Mouse (Mus musculus) bone marrow, adult 2 months (tissue): Measurements from ENCODE around the gene Nle1. TPM values are rescaled to one million over a fixed set of nuclear protein-coding genes. Genes with fewer than 3 reads are reported as not detected.

Experiments used
- H3K27ac ChIP-seq: fragments of 200-500 bp; 2 replicates; pipeline ENCODE4 v1.5.1; 2012; ENCODE audit warnings: low read depth, mild to moderate bottlenecking, control low read depth, inconsistent platforms, low read length; ENCODE audit not compliant: control insufficient read depth, poor library complexity, insufficient read depth
- H3K4me1 ChIP-seq: fragments of 200-500 bp; 2 replicates; pipeline ENCODE4 v1.6.1; 2011; ENCODE audit warnings: low read length; ENCODE audit not compliant: control insufficient read depth, insufficient read depth
- H3K4me3 ChIP-seq: fragments of 200-500 bp; replicated peaks from 2 replicates; pipeline ENCODE3; 2011; ENCODE audit warnings: mild to moderate bottlenecking, low read depth, low read length, control low read depth; ENCODE audit not compliant: control insufficient read depth
- CTCF ChIP-seq: fragments of 200-500 bp; IDR thresholded peaks from 2 replicates; pipeline ENCODE4 v1.5.1; 2011; ENCODE audit warnings: low read length, control low read depth; ENCODE audit not compliant: control insufficient read depth, insufficient read depth
- POLR2A ChIP-seq: fragments of 200-500 bp; IDR thresholded peaks from 2 replicates; pipeline ENCODE4 v1.6.1; 2011; ENCODE audit warnings: low read depth, mild to moderate bottlenecking, control low read depth, low read length, borderline replicate concordance; ENCODE audit not compliant: control insufficient read depth
- WGBS: fragments of 180-500 bp; shearing (Covaris S2); methylation state at CpG from one replicate; pipeline ENCODE4 v1.1.7; 2018; 5-methylcytosine and 5-hydroxymethylcytosine counted together
- polyA plus RNA-seq: library from polyadenylated mRNA; stranded (reverse); fragments of >200 nt; gene quantifications from 2 replicates; pipeline ENCODE4 v1.2.4, GENCODE M21; 2011; ENCODE audit warnings: low replicate concordance; ENCODE audit not compliant: missing spikeins, insufficient read depth, insufficient read length

The Nle1 gene
- polyA plus RNA-seq, 1 experiment: 33.6 TPM

DNA sequence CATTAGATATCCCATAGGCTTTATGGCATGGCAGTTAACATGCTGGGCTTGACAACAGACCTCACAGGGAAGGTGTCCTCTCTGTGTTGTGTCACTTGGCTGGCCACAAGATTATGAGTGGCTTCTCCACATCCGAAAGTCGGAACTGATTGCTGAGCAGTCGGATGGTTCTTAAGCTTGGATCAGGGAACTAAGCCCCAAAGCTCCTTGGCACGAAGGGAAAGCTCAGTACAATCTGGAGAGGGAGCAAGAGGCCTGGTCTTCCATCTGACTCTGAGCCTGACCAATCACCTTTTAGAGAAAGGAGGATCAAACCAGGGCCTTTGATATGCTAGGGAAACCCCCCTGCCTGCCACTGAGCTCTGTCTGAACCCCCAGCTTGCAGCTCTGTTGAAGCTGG is 13.5 kb upstream of the Nle1 start:
- H3K4me3 ChIP-seq: no peak overlapping the region
- H3K27ac ChIP-seq: no peak overlapping the region
- WGBS: 86% methylated on average over 4 of the region's 4 CpGs
- no peaks in the 10 kb centered on the region for H3K4me1 ChIP-seq
- TF ChIP-seq CTCF (no peak), POLR2A (no peak)

DNA sequence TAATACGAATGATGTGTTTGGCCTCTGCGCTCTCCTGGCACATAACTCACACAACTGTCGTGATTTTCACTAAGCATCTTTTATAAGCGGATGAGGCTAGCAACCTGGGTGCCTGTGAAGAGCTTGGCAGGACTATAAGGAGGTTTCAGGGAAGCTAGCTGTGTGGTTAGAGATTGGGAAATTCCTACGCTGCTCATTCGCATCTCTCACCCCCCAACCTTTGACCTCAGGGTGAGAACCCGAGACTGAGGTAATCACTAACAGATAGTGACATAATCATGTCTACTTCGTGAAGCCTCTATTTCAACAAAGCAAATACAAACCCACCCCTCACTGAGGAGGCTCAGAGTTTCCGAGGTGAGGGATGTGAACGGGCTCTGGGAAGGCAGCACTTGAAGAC is 12.6 kb upstream of the Nle1 start:
- no peak overlapping the region for H3K27ac ChIP-seq
- TF ChIP-seq POLR2A: no peak
- TF ChIP-seq CTCF: no peak
- WGBS: 52% methylated on average over 10 of the region's 10 CpGs
- H3K4me3 ChIP-seq: no peak overlapping the region
- H3K4me1 ChIP-seq: no peaks in the 10 kb centered on the region

GRCm38 (mm10) chr11:82914711-82915352 is 6.6 kb upstream of the Nle1 start:
- no peak overlapping the region for H3K4me3 ChIP-seq
- WGBS: 5% methylated on average over 16 of the region's 16 CpGs
- H3K27ac ChIP-seq: no peak overlapping the region
- H3K4me1 ChIP-seq: no peaks in the 10 kb centered on the region
- TF ChIP-seq CTCF (peak; percentile 99), POLR2A (no peak)

DNA sequence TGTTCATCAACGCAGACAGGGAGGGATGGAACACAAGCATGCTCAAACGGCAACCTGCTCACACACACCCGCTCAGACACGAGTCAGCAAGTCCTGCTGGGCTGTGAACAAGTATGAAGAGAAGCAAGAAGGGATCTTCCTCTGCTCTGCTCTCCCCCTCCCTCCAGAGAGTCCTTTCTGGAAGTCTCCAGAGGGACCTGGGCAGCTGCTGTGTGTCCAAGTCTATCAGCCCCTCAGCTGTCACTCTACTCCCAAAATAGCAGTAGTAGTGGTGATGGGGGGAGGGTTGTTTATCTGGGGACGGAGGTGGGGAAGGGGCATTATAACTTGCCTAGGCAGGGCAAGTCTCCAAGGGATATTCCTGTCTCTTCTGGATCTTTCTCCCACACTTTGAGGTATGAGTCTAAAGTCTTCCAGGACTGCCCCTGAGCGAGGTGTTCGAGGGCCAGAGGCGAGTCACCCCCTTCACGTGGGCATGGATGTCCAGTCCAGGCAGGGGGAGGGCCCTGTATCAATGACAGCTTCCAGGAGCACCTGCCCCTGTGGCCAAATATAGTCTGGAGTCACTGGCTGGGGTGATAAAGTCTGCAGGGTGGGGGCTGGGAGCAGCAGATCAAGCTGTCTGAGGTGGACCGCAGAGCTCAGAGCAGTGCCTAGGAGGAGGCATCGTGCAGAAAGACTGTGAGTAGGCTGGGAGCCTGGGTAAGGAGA is 2.6 kb upstream of the Nle1 start:
- H3K27ac ChIP-seq: no peak overlapping the region

GRCm38 (mm10) chr11:82910250-82910649 is 2.0 kb upstream of the Nle1 start, which contains the start of gene Unc45b:
Gene Unc45b (plus strand): TSS chr11:82910550.
- 84% methylated on average over 4 of the region's 4 CpGs for WGBS
- no peak within 1 kb of the TSS for H3K27ac ChIP-seq
- no peak within 1 kb of the TSS for H3K4me3 ChIP-seq
- TF ChIP-seq CTCF: no peak
- no peak for TF ChIP-seq POLR2A
- H3K4me1 ChIP-seq: no peaks in the 10 kb centered on the region; the same call in 1 of the 2 replicates

More for the DNA sequence above, 2.6 kb upstream of the Nle1 start:
- no peak overlapping the region for H3K4me3 ChIP-seq
- TF ChIP-seq POLR2A (no peak), CTCF (no peak)
- H3K4me1 ChIP-seq: no peaks in the 10 kb centered on the region; the same call in 1 of the 2 replicates
- WGBS: 79% methylated on average over 11 of the region's 11 CpGs

- Histone ChIP-seq H3K4me3 (peak overlapping the region; percentile 27), H3K27ac (no peak overlapping the region), H3K4me1 (no peaks in the 10 kb centered on the region; the same call in 1 of the 2 replicates)
- TF ChIP-seq CTCF (no peak), POLR2A (no peak)
- 51% methylated on average over 10 of the region's 10 CpGs for WGBS
Measured at GRCm38 (mm10) chr11:82908608-82908989, 388 bp upstream of the Nle1 start.

GRCm38 (mm10) chr11:82905816-82906215 is 2.4 kb downstream of the Nle1 start:
- Histone ChIP-seq H3K4me1 (no peaks in the 10 kb centered on the region; the same call in 1 of the 2 replicates), H3K4me3 (no peak overlapping the region), H3K27ac (no peak overlapping the region)
- WGBS: 86% methylated on average over 5 of the region's 5 CpGs
- TF ChIP-seq CTCF (no peak), POLR2A (no peak)

GRCm38 (mm10) chr11:82904952-82905351 is 3.3 kb downstream of the Nle1 start:
- no peak overlapping the region for H3K27ac ChIP-seq
- no peak overlapping the region for H3K4me3 ChIP-seq
- 52% methylated on average over 8 of the region's 8 CpGs for WGBS
- no peak for TF ChIP-seq CTCF
- no peak for TF ChIP-seq POLR2A
- H3K4me1 ChIP-seq: no peaks in the 10 kb centered on the region; the same call in 1 of the 2 replicates
